Mouse (Mus musculus) lung, embryonic 14.5 days (tissue): Measurements from ENCODE around the gene Hoxc9. TPM values are rescaled to one million over a fixed set of nuclear protein-coding genes. Genes with fewer than 3 reads are reported as not detected.
A peak's percentile ranks its signal among the peaks of the same experiment; 100 is the strongest.

Source experiments
- ATAC-seq: fragments of 200-750 bp; cut with Nextera tagmentation; 2 replicates; pipeline ENCODE4 v1.8.0; 2017; ENCODE audit warnings: mild to moderate bottlenecking, moderate TSS enrichment, moderate library complexity; ENCODE audit not compliant: insufficient read depth
- DNase-seq: peaks from one replicate; pipeline ENCODE4 v3.0.0-alpha.2; 2015
- H3K27ac ChIP-seq: fragments of 300-500 bp; sonication (generic); 2 replicates; pipeline ENCODE4 v1.5.1; 2014; ENCODE audit warnings: low read depth, mild to moderate bottlenecking, moderate library complexity
- H3K27me3 ChIP-seq: fragments of 300-500 bp; sonication (generic); 2 replicates; pipeline ENCODE4 v1.6.1; 2014; ENCODE audit warnings: low read length, control low read depth; ENCODE audit not compliant: insufficient read depth
- H3K36me3 ChIP-seq: fragments of 300-500 bp; sonication (generic); 2 replicates; pipeline ENCODE4 v1.6.1; 2014; ENCODE audit warnings: control low read depth; ENCODE audit not compliant: insufficient read depth
- H3K4me1 ChIP-seq: fragments of 300-500 bp; sonication (generic); 2 replicates; pipeline ENCODE4 v1.6.1; 2014; ENCODE audit warnings: antibody characterized with exemption, control low read depth; ENCODE audit not compliant: insufficient read depth
- H3K4me2 ChIP-seq: fragments of 300-500 bp; sonication (generic); 2 replicates; pipeline ENCODE4 v1.6.1; 2014; ENCODE audit warnings: mild to moderate bottlenecking
- H3K4me3 ChIP-seq: fragments of 300-500 bp; sonication (generic); 2 replicates; pipeline ENCODE4 v1.5.1; 2014; ENCODE audit warnings: low read depth, low read length
- H3K9ac ChIP-seq: fragments of 300-500 bp; sonication (generic); 2 replicates; pipeline ENCODE4 v1.6.1; 2014
- H3K9me3 ChIP-seq: fragments of 300-500 bp; sonication (generic); 2 replicates; pipeline ENCODE4 v1.6.1; 2016; ENCODE audit warnings: low read depth, low read length, control low read depth
- CTCF ChIP-seq: IDR thresholded peaks from 2 replicates; pipeline ENCODE4 v1.5.1; 2016; ENCODE audit warnings: antibody characterized with exemption, low read depth
- WGBS: fragments of 180-500 bp; shearing (Covaris S2); extraction: QIAGEN DNeasy Blood & Tissue Kit; methylation state at CpG from one replicate; pipeline ENCODE4 v1.1.7; 2014; 5-methylcytosine and 5-hydroxymethylcytosine counted together
- polyA plus RNA-seq: library from polyadenylated mRNA; unstranded; fragments of >200 nt; fragmentation: Nextera tagmentation; extraction: Ambion mirVana; gene quantifications from 2 replicates; pipeline ENCODE4 v1.2.1, GENCODE M21; 2014

Gene Hoxc9
- not detected in 2 replicates for polyA plus RNA-seq

- no peak within 1 kb of the TSS for H3K9ac ChIP-seq
- under 1% methylated on average over 19 of the region's 20 CpGs for WGBS
- no peaks in the 10 kb centered on the region for H3K9me3 ChIP-seq
- H3K27me3 ChIP-seq, result peaks cover 100% of the 10 kb centered on the region
- ATAC-seq (no peak), DNase-seq (no peak)
- H3K4me1 ChIP-seq, result no peaks in the 10 kb centered on the region
- no peak for TF ChIP-seq CTCF
- H3K4me2 ChIP-seq, result peak within 1 kb of the TSS; percentile 33
- H3K4me3 ChIP-seq, result peak within 1 kb of the TSS; percentile 10; the same call in 1 of the 2 replicates
- no peak within 1 kb of the TSS for H3K27ac ChIP-seq
- no peaks in the 10 kb centered on the region for H3K36me3 ChIP-seq
Observed at GRCm38 (mm10) chr15:102976171-102976570, at the start of gene Hoxc9. Hoxc9 (plus strand) TSS chr15:102976439.

- Histone ChIP-seq H3K4me1 (no peaks in the 10 kb centered on the region), H3K9me3 (no peaks in the 10 kb centered on the region), H3K36me3 (no peaks in the 10 kb centered on the region), H3K4me3 (no peak overlapping the region), H3K9ac (no peak overlapping the region), H3K4me2 (no peak overlapping the region), H3K27me3 (peaks cover 99% of the 10 kb centered on the region), H3K27ac (no peak overlapping the region)
- under 1% methylated on average over 40 of the region's 40 CpGs for WGBS
- no peak for TF ChIP-seq CTCF
- ATAC-seq (no peak), DNase-seq (no peak)
Observed at GRCm38 (mm10) chr15:102927032-102927645, 49.1 kb upstream of the Hoxc9 start.

- Histone ChIP-seq H3K4me1 (no peaks in the 10 kb centered on the region), H3K36me3 (no peaks in the 10 kb centered on the region), H3K27me3 (peaks cover 100% of the 10 kb centered on the region), H3K9me3 (no peaks in the 10 kb centered on the region), H3K9ac (no peak overlapping the region), H3K4me2 (no peak overlapping the region), H3K27ac (no peak overlapping the region), H3K4me3 (no peak overlapping the region)
- no peak for TF ChIP-seq CTCF
- under 1% methylated on average over 23 of the region's 23 CpGs for WGBS
- no peak for DNase-seq
- no peak for ATAC-seq
Observed at GRCm38 (mm10) chr15:102931706-102932358, 44.4 kb upstream of the Hoxc9 start.

- no peak for DNase-seq
- H3K4me1 ChIP-seq, result no peaks in the 10 kb centered on the region
- WGBS, result 4% methylated on average over 12 of the region's 12 CpGs
- no peak for ATAC-seq
- no peak overlapping the region for H3K27ac ChIP-seq
- no peak overlapping the region for H3K4me3 ChIP-seq
- H3K4me2 ChIP-seq, result no peak overlapping the region
- H3K9ac ChIP-seq, result no peak overlapping the region
- no peaks in the 10 kb centered on the region for H3K9me3 ChIP-seq
- no peaks in the 10 kb centered on the region for H3K36me3 ChIP-seq
- TF ChIP-seq CTCF, result no peak
- peaks cover 100% of the 10 kb centered on the region for H3K27me3 ChIP-seq
Observed at GRCm38 (mm10) chr15:102934438-102934837, 41.8 kb upstream of the Hoxc9 start.

GRCm38 (mm10) chr15:102934897-102935296 is 41.3 kb upstream of the Hoxc9 start:
- no peak overlapping the region for H3K4me3 ChIP-seq
- peak; percentile 47 for DNase-seq
- no peak for ATAC-seq

GRCm38 (mm10) chr15:102936279-102936972 is 39.8 kb upstream of the Hoxc9 start, which contains the start of gene Hoxc12:
Hoxc12 (plus strand) TSS chr15:102936757.
- peaks cover 100% of the 10 kb centered on the region for H3K27me3 ChIP-seq
- no peaks in the 10 kb centered on the region for H3K9me3 ChIP-seq
- no peaks in the 10 kb centered on the region for H3K4me1 ChIP-seq
- 2% methylated on average over 31 of the region's 31 CpGs for WGBS
- ATAC-seq, result no peak
- no peak within 1 kb of the TSS for H3K4me3 ChIP-seq
- no peaks in the 10 kb centered on the region for H3K36me3 ChIP-seq
- no peak for TF ChIP-seq CTCF
- H3K4me2 ChIP-seq, result no peak within 1 kb of the TSS
- H3K27ac ChIP-seq, result no peak within 1 kb of the TSS
- H3K9ac ChIP-seq, result no peak within 1 kb of the TSS
- DNase-seq, result no peak

More at GRCm38 (mm10) chr15:102934897-102935296, 41.3 kb upstream of the Hoxc9 start:
- TF ChIP-seq CTCF, result no peak
- 1% methylated on average over 27 of the region's 27 CpGs for WGBS
- Histone ChIP-seq H3K36me3 (no peaks in the 10 kb centered on the region), H3K27ac (no peak overlapping the region), H3K27me3 (peaks cover 100% of the 10 kb centered on the region), H3K4me1 (no peaks in the 10 kb centered on the region), H3K9ac (no peak overlapping the region), H3K4me2 (no peak overlapping the region), H3K9me3 (no peaks in the 10 kb centered on the region)
